Mouse (Mus musculus) gastrocnemius, adult 18-20 months (tissue): ENCODE measurements around the gene Sox5. TPM values are rescaled to one million over a fixed set of nuclear protein-coding genes. Genes with fewer than 3 reads are reported as not detected.

Source experiments
- DNase-seq: peaks from one replicate; pipeline ENCODE4 v3.0.0; 2021; ENCODE audit warnings: low spot score
- total RNA-seq, 2 experiments: library from RNA; stranded (reverse); gene quantifications; 2 replicates each; pipeline ENCODE4 v1.2.3; 2021

Sox5 gene
- total RNA-seq, 2 experiments from 2014 or later, result 1.1 to 1.3 TPM

- no peak for DNase-seq
Measured at GRCm38 (mm10) chr6:144445761-144446373, 335.9 kb downstream of the Sox5 start.

GRCm38 (mm10) chr6:144444367-144444766 is 337.4 kb downstream of the Sox5 start:
- DNase-seq, result no peak

DNA sequence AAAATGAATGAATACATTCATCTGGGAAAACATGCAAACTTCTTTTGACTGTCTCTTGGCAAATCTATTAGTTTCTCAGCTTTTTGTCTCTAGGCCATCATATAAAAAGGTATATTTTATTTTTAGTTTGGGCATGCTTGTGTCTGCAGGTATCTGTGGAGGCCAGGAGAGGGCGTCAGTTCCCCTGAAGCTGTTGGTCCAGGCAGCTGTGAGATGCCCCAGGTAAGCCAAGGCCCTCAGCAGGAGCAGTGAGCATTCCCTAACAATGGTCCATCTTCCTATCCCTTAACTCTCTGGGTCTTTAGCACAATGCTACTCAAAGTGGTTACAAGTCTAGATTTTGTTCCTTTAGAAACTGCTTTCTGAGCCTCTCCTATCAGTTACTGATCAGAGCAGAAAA is 338.1 kb downstream of the Sox5 start:
- no peak for DNase-seq

- DNase-seq, result no peak
Measured at GRCm38 (mm10) chr6:144429276-144429675, 352.5 kb downstream of the Sox5 start.

GRCm38 (mm10) chr6:144408030-144408429 is 373.7 kb downstream of the Sox5 start:
- no peak for DNase-seq

- DNase-seq, result no peak
Measured at GRCm38 (mm10) chr6:144398115-144398514, 383.7 kb downstream of the Sox5 start.

DNA sequence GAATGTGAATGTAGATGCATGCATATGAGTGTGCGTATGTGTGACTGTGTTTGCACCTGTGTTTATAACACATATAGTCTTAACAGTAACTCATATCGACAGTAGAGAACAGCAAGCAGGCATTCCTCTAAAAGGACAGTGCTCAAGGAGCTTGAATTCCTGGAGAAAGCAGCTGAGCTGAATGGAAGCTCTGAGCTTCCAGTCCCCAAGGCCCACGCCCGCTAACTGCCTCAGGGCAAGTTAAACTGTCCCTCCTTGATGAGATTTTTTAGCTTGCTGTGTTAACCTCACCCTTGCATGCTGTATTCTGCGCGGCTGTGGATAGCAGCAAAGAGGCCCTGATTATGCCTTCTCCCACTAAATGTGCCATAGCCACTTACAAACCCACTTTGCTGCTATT is 388.6 kb downstream of the Sox5 start:
- DNase-seq, result no peak

- DNase-seq, result no peak
Measured at GRCm38 (mm10) chr6:144389333-144390054, 392.3 kb downstream of the Sox5 start.

DNA sequence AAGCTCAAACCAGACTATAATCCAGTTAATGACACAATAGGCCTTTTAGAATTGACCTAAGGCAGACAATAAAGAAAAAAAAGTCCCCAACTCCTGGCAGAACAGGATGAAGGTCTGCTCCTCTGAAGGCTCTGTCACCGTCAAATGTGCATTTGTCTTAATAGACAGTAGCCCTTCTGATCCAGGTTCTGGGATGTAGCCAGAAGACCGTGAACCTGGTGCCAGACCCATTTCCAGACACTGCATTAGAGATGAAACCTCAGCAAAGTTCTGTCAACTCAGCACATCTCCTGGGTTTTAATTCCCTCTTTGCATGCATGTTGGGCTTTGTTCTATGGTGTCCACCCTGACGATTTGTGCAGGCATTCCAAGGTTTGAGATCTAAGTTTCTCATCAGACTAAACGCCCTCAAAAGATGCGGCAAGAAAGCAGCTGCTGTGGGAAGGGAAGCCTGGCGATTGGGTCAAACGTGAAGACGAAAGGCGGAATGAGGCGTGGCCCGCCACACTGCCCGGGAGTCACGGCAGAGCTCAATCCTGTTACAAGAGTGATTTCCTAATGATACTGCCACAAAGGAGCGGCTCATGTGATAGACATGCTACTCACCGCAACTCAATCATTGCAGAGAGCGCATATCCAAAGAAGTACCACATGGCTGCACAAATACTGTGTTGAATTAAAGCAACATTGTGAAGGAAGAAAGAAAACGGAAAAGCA is 394.1 kb downstream of the Sox5 start:
- DNase-seq, result no peak

- no peak for DNase-seq
Measured at GRCm38 (mm10) chr6:144380641-144381040, 401.1 kb downstream of the Sox5 start.

DNA sequence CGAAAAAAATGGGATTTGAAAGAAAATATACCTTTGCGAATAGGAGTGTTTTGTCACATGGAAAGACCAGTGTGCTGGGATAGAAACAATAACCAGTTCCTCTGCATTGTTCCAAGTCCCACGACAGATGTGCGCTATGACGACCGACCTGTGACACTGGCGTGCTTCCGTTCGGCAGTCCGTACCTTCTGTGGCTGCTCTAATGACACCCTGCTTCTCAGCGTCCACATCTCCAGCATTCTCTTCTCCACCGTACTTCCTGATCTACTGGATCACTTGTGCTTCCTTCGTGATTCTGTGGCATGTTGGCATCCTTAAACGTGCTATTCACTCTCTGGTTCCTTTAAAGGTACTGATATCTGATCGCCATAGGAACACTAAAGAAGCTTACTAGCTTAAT is 401.6 kb downstream of the Sox5 start:
- no peak for DNase-seq

DNA sequence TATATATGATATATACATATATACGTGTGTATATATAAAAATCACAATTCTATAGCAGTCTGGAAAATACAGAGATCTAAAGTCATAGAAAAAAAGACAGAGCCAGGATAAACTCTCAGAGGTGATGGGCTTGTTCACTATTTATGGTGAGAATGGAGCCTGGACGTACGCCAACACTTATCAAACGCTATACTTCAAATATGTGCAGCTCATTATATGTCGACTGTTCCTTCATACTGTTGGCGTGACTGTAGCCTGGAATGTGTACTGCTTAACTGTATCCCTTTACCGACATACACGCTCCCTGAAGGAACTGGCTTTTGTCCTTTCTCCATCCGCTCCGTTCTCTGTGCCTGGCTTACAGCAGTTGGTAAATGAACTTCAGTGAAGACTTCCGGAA is 407.0 kb downstream of the Sox5 start:
- no peak for DNase-seq

- DNase-seq, result no peak
Measured at GRCm38 (mm10) chr6:144370699-144371098, 411.1 kb downstream of the Sox5 start.

GRCm38 (mm10) chr6:144367626-144368077 is 414.1 kb downstream of the Sox5 start:
- no peak for DNase-seq

- no peak for DNase-seq
Measured at GRCm38 (mm10) chr6:144361267-144362038, 420.3 kb downstream of the Sox5 start.

DNA sequence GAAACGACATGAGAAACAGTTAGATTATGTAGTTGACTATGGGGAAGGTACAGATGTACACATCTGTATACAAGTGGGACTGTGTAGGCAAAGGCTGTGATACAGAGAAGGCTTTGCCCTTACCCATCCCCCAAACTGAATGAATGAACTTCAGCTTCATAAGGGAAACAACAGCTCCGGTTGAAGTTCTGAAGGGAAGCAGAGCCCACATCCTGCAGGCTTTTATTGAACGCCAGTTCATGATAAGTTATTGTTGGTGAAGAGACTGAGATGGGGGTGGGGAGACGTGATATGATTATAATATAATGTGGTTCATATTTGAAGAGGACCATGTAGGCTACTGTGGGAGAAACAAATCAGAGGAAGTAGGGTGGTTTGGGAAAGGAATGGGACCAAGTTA is 424.7 kb downstream of the Sox5 start:
- no peak for DNase-seq

GRCm38 (mm10) chr6:144351049-144351448 is 430.7 kb downstream of the Sox5 start:
- DNase-seq, result no peak

GRCm38 (mm10) chr6:144343338-144343737 is 438.4 kb downstream of the Sox5 start:
- no peak for DNase-seq

DNA sequence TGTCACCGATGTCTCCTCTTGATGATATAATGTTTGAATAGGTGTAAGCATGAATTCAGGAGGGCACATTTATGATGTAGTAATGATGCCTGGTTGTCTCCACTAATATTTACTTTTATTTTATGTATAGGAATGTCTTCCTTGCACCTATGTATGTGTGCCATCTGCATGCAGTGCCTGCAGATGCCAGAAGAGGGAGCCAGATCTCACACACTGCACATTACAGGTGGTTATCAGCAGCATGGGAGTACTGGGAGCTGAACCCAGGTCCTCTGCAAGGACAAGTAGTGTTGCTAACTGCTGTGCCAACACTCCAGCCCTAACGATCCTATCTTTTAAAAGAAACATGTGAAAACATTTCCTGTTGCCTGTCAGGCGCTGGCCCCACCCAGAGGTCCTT is 442.2 kb downstream of the Sox5 start:
- DNase-seq, result no peak

GRCm38 (mm10) chr6:144339006-144339405 is 442.8 kb downstream of the Sox5 start:
- DNase-seq, result no peak

GRCm38 (mm10) chr6:144338221-144338620 is 443.6 kb downstream of the Sox5 start:
- no peak for DNase-seq

- no peak for DNase-seq
Measured at GRCm38 (mm10) chr6:144337436-144337969, 444.3 kb downstream of the Sox5 start.
